Mouse (Mus musculus) thymus, postnatal 14 days (tissue): ENCODE results near the gene Rc3h2.
A peak's percentile ranks its signal among the peaks of the same experiment; 100 is the strongest.

Experiments
- DNase-seq: peaks from one replicate; pipeline ENCODE4 v3.0.0; 2021

Rc3h2 gene

DNA sequence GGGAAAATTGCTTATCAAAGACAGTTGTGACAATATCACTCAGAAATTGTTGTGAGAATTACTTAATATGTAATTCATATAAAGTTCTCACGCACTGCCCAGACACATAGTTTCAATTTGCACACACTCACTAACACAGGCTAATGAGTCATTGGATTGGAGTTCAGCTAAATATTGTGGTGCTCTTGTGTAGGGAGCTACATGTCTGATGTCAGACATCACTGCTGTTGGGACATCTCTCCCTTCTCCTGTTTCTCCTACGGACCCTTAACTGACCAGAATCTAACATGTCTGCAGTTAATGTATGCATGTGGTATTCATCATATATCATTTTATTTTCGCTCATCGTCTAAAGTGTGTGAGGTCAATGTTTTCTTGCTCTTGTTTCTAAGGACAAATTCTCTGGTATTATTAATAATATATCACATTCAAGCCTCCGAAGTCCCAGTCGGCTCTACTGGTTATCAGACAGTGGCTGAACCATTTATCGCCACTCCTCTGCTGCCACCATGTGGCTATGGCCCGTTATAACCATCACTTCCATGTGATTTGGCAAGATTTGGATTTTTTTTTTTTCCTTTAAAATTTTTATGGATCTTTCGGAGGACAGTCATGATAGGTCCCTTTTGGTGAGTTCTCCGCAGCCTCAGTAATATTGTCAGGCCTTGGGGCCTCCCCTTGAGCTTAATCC, 84.1 kb downstream of the Rc3h2 start:
- DNase-seq: peak; percentile 35

DNA sequence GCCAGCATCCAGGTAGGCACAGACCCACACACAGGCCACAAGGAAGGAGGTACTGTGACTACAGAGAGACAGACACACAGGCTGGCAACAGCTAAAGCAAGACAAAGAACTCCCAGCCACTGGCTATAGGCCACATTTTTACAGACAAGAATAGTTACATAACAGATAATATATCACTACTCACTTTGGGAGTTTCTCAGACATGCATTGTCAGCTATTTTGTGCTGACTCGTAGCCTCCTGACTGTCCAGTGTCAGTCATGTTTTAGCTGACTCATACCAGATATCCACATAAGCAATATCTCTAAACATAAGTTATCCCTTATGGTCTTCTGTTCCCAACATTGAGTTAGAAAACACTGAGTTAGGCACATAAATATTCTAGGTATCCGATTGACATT, 89.4 kb downstream of the Rc3h2 start:
- DNase-seq: no peak

DNA sequence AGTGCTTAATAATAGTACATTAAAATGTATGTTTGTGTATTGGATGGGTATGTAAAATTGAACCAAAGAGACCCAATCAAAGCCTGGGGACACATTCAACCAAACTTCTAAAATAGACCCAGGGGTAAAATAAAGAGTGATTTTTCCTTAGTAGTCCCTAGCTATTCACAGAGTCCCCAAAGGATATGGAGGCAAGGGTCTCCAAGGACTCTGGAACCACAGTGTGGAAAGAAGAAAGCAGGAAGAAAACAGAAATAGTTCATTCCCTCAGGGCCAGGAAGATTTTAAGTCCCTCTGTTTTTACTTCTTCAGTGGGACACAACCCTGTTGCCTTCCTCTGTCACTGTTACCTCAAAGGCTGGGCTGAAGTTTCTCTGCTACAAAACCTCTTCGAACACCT, 96.5 kb downstream of the Rc3h2 start, which contains the start of gene Olfr368:
Gene Olfr368, plus strand, starts transcription at position 301 of the 400 bp plus-strand sequence.
- DNase-seq: no peak
